Mouse (Mus musculus) liver, adult 2 months (tissue): ENCODE results near the gene Banp.

Experiments used
- CTCF ChIP-seq: fragments of 200-500 bp; IDR thresholded peaks from 2 replicates; pipeline ENCODE4 v1.5.1; 2011; ENCODE audit warnings: low read depth, low read length, control low read depth
- POLR2A ChIP-seq: fragments of 200-500 bp; IDR thresholded peaks from 2 replicates; pipeline ENCODE4 v1.6.1; 2011; ENCODE audit warnings: low read length, control low read depth; ENCODE audit not compliant: insufficient read depth; ENCODE audit errors: extremely low read depth

- TF ChIP-seq CTCF: no peak
- no peak for TF ChIP-seq POLR2A
Observed at GRCm38 (mm10) chr8:122076183-122076842, 126.8 kb downstream of the Banp start.
